Mouse (Mus musculus) forelimb bud, embryonic 11.5 days (tissue): ENCODE results near the gene Mthfsd.

Experiments used
- DNase-seq: peaks from one replicate; pipeline ENCODE4 v3.0.0-alpha.2; 2012; ENCODE audit warnings: low read depth, low spot score

Mthfsd gene

DNA sequence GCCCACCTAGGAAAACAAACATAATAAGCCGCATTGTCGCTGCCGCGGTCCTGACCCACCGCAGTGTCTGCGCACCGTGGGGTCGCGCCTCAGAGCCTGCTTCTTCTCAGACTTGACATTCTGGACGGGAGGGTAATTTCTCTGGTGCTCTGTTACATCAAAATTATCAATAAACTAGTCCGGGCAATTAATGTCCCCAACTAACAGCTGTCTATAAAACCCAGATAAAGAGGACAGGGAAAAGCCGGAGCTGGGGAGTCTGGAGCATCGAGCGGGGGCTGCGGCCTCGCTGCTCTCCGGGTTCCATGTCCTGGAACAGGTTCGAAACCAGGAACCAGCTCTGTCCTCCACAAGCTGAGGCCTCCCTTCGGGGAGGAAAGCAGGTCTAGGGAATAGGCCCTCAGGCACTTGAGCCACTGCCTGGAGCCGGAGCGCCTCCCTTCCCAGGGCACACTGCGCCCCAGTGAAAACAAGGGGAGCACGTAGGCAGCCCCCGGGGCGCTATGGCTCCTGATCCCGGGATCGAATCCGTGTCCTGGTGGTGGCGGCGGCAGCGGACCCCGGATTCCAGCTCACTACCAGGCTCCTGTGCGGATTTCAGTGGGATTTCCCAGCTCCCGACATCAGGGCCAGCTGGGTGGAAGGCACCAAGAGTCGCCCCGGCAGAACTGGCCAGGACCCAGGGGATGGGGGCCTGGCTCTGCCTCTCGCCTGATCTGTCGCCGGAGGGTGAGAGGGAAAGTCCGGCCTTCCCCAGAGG lies 19.1 kb downstream of the Mthfsd start:
- DNase-seq = no peak

- no peak for DNase-seq
Measured at GRCm38 (mm10) chr8:121088281-121088680, 19.9 kb downstream of the Mthfsd start.

DNA sequence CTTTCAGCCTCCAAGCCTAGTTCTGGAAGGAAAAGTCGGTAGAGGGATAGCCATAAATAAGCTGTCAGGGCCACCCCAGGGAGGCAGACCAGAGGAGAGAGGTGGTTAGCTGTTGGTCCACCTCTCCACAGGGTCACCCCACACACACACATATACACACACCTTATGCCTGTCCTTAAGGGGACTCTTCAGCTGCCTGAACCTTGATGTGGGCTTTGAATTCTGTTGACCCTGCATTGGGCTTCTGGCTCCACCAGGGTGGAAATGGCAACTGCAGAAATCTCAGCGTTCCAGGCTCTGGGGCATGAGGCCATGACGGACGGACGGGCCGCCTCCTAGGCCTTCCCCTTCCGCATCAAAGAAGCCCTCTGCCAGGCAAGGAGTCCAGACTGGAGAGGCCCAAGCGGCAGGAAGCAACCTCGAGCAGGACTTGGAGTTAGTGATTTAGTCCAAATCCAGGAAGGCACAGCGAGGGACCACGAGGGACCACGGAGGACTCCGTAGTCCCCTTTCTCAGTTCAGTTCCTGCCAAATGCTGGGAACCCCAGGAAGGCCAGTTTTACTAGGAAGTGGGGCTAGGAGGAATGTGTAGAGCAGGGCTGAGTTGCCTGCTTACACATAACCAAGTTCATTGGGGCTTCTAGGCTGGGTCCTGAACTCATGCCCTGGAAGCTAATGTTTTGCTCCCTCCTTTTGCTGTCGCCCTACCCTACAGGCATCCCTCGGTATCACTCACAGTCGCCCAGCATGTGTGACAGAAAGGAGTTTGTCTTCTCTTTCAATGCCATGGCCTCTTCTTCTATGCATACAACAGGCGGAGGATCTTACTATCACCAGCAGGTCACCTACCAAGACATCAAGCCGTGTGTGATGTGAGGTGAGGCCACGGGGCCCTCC lies 21.9 kb downstream of the Mthfsd start:
- no peak for DNase-seq

DNA sequence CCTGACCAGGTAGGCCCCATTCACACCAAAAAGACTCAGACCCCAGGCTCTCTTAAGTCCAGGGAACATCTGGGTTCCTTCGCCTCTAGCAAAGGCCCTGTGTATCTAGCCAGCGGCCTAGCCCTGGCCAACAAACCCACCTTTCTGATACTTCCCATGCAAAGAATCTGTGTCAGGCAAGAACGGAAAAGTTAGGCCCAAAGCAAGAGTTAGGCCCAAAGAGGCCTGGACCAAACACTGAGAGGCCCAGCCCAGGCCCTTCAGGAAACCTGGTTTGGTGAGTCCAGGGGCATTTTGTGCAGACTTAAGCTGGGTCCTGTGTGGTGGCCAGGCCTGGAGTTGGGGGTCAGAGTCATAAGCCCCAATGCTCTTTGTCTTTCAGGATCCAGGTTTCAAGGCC lies 22.6 kb downstream of the Mthfsd start:
- DNase-seq = no peak

- no peak for DNase-seq
Measured at GRCm38 (mm10) chr8:121085011-121085410, 23.2 kb downstream of the Mthfsd start.

- no peak for DNase-seq
Measured at GRCm38 (mm10) chr8:121084210-121084951, 23.8 kb downstream of the Mthfsd start, which contains the start of gene Foxf1. Foxf1 (plus strand) TSS chr8:121084386.

DNA sequence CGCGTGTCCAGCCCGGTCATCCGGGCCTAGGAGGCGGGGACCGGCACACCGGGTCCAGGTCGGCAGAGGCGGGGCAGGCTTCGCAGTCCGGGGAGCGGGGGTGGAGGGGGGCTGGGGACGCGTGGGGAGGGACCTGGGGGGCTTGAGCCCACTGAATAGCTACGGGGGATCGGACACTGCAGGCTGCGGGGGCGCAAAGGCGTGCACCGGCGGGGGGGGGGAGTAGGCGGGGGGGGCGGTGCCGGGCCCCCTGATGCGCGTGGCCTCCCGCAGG lies 24.3 kb downstream of the Mthfsd start:
- no peak for DNase-seq

DNA sequence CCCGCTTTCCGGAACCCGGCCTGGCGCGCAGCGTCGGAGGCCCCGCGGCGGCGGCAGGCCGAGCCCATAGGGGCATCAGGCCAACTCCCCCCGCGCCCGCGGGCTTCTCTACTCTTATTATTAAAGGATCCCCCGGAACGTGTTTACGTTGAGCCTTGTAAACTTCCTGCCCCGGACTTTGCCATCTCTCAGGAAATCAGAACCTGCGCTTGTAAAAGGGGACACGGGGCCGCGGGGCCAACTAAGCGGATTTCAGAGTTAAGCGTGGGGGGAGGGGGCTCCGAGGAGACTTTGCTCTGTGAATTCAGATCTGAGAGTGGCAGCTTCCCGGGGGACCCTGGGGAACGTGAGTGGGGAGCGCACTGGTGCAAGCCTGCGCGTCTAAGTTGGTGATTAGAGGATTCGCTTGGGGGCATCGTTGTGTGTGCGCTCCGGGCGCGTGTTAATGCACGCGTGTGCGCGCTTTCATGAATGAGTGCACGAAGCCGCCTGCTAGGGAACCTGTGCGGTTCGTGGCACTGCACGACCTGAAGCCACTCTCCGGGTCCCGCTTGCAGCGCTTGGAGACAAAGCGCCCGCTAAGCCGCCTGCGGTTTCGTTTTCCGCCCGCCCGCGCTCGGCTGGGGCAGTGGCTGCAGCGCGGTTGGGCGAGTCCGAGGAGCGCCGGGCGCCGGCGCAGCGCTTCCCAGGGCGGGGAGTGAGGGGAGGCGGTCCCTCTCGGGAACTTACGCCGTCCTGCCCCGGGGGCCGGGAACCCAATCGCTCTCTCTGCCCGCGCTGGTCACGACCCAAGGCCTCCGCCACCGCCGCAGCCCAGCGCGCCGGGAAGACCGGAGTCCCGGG lies 24.9 kb downstream of the Mthfsd start:
- peak; percentile 68 for DNase-seq

GRCm38 (mm10) chr8:121082218-121083092 lies 25.7 kb downstream of the Mthfsd start:
- DNase-seq = no peak

- no peak for DNase-seq
Measured at GRCm38 (mm10) chr8:121081398-121081797, 26.8 kb downstream of the Mthfsd start.

GRCm38 (mm10) chr8:121080361-121081090 lies 27.7 kb downstream of the Mthfsd start:
- DNase-seq = no peak

- no peak for DNase-seq
Measured at GRCm38 (mm10) chr8:121079944-121080343, 28.2 kb downstream of the Mthfsd start.

- DNase-seq = no peak
Measured at GRCm38 (mm10) chr8:121079201-121079600, 29.0 kb downstream of the Mthfsd start.

- DNase-seq = no peak
Measured at GRCm38 (mm10) chr8:121078721-121079120, 29.5 kb downstream of the Mthfsd start.

- DNase-seq = no peak
Measured at GRCm38 (mm10) chr8:121076555-121076954, 31.6 kb downstream of the Mthfsd start.

- DNase-seq = no peak
Measured at GRCm38 (mm10) chr8:121075936-121076335, 32.3 kb downstream of the Mthfsd start.

DNA sequence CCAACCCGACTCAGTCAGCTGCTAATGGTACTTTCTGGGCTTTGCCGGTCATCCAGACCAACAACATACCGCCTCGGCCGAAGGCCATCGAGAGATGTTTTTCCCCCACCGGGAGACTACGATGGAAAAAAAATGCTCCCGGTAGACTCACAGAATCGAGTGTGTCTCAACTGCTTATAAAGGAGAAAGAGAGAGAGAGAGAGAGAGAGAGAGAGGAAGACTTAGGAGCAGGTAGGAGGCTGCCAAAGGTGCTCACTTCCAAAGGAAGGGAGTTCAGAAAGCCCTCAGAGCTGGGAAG lies 33.4 kb downstream of the Mthfsd start:
- DNase-seq = no peak

DNA sequence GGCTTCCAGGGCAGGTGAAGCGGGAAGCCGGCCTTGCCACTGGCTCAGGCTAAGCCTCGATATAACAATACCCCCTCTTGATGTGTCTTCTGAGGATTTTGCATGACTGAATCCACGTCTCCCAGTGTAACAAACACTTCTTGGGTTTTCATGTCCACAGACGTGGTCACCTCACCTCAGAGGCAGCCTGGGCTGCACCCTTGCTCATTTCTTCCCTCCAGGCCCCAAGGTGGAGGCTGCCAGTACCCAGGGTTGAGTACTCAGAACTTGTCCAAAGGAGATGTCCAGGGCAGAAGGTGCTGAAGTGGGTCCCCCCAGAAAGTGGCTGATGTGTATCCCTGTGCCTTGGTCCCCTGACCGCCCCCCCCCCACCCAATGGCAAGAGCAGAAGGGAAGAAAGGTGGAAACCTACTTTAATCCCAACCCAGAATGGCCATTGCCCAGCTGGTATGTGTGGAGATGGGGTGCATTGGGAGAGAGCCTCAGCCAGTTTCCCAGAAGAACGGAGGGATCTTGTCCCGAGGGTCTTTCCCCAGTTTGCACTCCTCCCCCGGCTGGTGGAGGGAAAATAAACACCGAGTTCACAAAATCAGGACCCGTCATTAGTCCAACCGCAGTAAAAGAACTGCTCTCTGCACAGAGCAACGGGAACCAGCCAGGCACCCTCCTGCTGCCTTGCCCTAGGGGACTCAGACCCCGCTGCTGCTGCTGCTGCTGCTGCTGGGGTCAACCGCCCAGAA lies 33.9 kb downstream of the Mthfsd start:
- no peak for DNase-seq
